Mouse (Mus musculus): Measurements from ENCODE around the gene Col24a1. TPM values are rescaled to one million over a fixed set of nuclear protein-coding genes. Genes with fewer than 3 reads are reported as not detected.

Gene Col24a1
- polyA plus RNA-seq, 1 experiment from 2014 or later, result 3.1 TPM

DNA sequence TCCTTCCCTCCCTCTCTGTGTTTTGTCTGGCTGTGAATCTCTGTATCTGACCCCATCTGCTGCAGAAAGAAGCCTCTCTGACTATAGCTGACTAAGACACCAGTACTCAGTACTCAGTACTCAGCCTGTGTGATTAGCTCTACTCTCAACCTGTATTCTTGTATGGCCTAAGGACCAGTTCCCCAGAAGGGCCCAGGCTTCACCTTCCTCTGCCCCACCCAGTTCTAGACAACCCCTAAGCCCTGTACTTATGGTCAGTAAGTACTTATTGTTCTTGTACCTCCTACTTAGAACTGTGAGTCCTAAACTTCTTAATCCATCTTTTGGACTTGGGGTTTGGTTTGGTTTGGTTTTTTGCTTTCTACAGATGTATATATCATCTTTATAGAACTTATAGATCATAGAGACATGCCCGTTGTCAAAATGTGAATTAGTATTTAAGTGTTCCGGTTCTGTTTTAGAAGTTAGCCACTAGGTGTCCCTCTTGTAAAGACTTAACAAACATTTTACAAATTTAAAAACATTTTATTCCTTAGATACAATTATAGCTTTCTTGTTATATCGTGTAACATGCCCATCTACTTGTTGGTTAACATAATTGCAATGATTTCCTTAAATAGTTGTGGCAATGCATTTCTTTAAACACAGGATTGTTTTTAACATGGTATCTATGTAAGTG is 291.4 kb downstream of the Col24a1 start:
- H3K36me3 ChIP-seq, result peaks cover 32% of the 10 kb centered on the region

DNA sequence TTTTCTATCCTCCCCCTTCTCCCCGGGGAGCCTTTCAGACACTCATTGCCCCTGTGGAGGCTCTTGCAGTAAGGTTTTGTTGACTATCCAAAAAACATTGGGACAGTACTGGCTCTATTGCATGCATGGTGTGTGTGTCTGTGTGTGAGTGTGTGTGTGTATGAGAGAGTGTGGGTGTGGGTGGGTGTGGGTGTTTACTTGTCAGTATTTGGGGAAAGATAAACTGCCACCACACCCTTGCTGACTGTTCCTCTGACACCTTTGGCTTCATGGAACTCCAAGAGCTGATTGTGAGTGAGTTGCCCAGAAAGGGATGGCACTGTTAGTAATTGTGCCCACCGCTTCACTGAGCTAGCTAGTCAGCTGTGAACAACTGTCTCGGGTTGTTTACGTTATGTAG is 298.3 kb downstream of the Col24a1 start:
- Histone ChIP-seq H3K36me3 (peaks cover 27% of the 10 kb centered on the region), H3K9ac (no peak overlapping the region), H3K27ac (no peak overlapping the region), H3K4me2 (replicated peaks) (no peak overlapping the region), H3K27me3 (replicated peaks) (no peaks in the 10 kb centered on the region), H3K4me3 (replicated peaks) (no peak overlapping the region), H3K4me1 (replicated peaks) (no peaks in the 10 kb centered on the region), H3K9me3 (no peaks in the 10 kb centered on the region)
- WGBS, result 93% methylated on average over 4 of the region's 4 CpGs
- peak; percentile 25; the same call in 1 of the 2 replicates for ATAC-seq

More for the DNA sequence above, 291.4 kb downstream of the Col24a1 start:
- no peaks in the 10 kb centered on the region for H3K27me3 ChIP-seq (replicated peaks)
- ATAC-seq, result peak; percentile 28; the same call in 1 of the 2 replicates
- no peaks in the 10 kb centered on the region for H3K4me1 ChIP-seq (replicated peaks)
- no peak overlapping the region for H3K4me2 ChIP-seq (replicated peaks)
- no peak overlapping the region for H3K9ac ChIP-seq
- H3K27ac ChIP-seq, result no peak overlapping the region
- H3K4me3 ChIP-seq (replicated peaks), result no peak overlapping the region
- no peaks in the 10 kb centered on the region for H3K9me3 ChIP-seq
- WGBS, result 50% methylated on average over 3 of the region's 3 CpGs

DNA sequence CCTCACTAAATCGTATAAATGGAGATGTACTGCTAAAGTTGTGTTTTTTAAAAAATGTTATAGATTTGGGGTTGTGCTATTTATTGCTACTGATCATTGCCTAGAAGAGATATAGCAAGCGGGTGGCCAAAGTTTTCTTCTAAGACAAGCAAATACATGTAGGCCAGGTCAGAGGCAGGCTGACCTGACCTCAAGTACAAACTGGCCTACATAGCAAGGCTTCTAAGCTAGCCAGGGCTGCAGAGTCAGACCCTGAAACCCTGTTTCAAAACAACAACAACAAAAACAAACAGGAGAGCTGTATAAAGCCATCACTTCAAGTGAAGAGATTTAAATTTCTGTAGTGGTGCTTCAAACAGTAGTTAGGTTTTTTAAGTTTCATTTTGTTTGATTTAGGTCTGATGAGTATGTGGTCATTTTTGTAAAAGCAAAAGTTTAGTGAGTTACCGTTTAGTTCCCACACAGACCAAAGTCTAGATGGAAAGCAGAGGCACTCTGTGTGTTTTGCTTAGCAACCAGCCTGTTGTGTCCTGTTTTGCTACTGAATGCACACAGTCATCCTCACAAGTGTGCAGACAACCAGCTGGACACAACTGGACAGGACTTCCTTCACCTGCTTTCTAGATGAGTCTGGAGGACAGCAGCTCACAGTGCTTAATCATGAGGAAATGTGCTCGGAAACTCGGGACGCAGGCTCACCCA is 299.7 kb downstream of the Col24a1 start:
- WGBS, result 79% methylated on average over 6 of the region's 6 CpGs
- H3K9ac ChIP-seq, result no peak overlapping the region
- no peak overlapping the region for H3K4me2 ChIP-seq (replicated peaks)
- H3K27ac ChIP-seq, result no peak overlapping the region
- ATAC-seq, result no peak
- no peaks in the 10 kb centered on the region for H3K9me3 ChIP-seq
- H3K36me3 ChIP-seq, result peaks cover 23% of the 10 kb centered on the region
- H3K4me1 ChIP-seq (replicated peaks), result no peaks in the 10 kb centered on the region
- H3K4me3 ChIP-seq (replicated peaks), result no peak overlapping the region
- H3K27me3 ChIP-seq (replicated peaks), result no peaks in the 10 kb centered on the region

DNA sequence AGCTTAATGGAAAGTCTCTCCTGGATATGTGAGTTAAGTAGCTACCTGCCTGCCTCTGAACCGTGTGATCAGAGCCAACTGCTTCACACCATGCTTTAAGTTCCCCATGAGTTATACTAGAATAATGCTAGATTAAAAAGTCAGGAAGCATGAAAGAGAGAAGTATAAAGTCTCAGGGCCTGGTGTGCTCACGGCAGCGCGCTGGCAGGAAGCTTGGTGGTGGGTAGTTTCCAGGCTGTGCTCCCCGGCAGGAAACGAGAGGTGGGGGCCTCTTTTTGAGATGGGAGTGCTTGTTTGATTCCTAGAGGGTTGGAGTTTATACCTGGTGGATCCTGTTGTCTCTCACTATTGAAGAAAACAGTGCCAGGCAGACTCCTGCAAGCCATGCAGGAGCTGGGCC is 303.1 kb downstream of the Col24a1 start:
- Histone ChIP-seq H3K36me3 (peaks cover 21% of the 10 kb centered on the region), H3K4me3 (replicated peaks) (no peak overlapping the region), H3K4me2 (replicated peaks) (no peak overlapping the region), H3K9me3 (no peaks in the 10 kb centered on the region), H3K9ac (no peak overlapping the region), H3K27me3 (replicated peaks) (no peaks in the 10 kb centered on the region), H3K4me1 (replicated peaks) (no peaks in the 10 kb centered on the region), H3K27ac (no peak overlapping the region)
- no peak for ATAC-seq
- 89% methylated on average over 6 of the region's 6 CpGs for WGBS

DNA sequence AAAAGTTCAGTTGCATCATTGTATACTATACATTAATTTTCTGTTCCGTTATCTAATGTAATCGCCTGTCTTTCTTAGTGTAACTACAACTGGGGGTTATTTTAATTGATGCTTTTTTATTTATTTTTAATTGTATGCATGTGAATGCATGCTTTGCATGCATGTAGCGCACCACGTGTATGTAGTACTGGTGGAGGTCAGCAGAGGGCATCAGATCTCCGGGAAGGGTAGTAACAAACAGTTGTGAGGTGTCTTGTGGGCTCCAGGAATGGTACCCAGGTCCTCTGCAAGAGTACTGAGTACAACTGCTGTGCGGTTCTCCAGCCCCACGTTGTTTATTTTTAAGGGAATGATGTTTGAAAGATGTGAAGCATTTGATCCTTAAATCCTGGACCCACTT is 306.8 kb downstream of the Col24a1 start:
- no peaks in the 10 kb centered on the region for H3K27me3 ChIP-seq (replicated peaks)
- ATAC-seq, result no peak
- H3K36me3 ChIP-seq, result peaks cover 14% of the 10 kb centered on the region
- peaks cover 5% of the 10 kb centered on the region; the same call in 1 of the 2 replicates for H3K4me1 ChIP-seq (replicated peaks)
- no peaks in the 10 kb centered on the region for H3K9me3 ChIP-seq
- 87% methylated on average over 7 of the region's 7 CpGs for WGBS
- no peak overlapping the region for H3K4me3 ChIP-seq (replicated peaks)
- H3K4me2 ChIP-seq (replicated peaks), result no peak overlapping the region
- H3K9ac ChIP-seq, result no peak overlapping the region
- H3K27ac ChIP-seq, result no peak overlapping the region

DNA sequence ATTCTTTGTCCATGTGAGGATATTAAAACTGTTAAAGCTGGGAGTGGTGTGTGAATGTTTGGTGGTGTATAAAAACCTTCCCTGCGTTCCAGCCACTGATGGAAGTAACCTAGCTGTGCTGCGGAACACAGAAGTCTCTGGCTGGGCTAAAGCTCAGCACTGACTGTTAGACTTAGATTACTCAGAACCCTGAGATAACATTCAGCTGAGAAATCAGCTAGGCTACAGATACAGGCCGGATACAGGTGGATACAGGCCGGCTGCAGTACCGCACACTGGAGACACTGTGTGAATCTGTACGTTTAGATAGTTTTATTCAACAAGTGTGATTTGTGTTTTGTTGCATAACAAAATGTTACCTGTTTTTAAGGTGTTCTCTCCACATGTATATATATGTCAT is 308.5 kb downstream of the Col24a1 start:
- ATAC-seq, result no peak
- peaks cover 12% of the 10 kb centered on the region for H3K36me3 ChIP-seq
- H3K9me3 ChIP-seq, result no peaks in the 10 kb centered on the region
- peaks cover 5% of the 10 kb centered on the region; the same call in 1 of the 2 replicates for H3K4me1 ChIP-seq (replicated peaks)
- no peak overlapping the region for H3K9ac ChIP-seq
- H3K27me3 ChIP-seq (replicated peaks), result no peaks in the 10 kb centered on the region
- no peak overlapping the region for H3K27ac ChIP-seq
- WGBS, result 64% methylated on average over 6 of the region's 6 CpGs
- no peak overlapping the region for H3K4me3 ChIP-seq (replicated peaks)
- H3K4me2 ChIP-seq (replicated peaks), result no peak overlapping the region

DNA sequence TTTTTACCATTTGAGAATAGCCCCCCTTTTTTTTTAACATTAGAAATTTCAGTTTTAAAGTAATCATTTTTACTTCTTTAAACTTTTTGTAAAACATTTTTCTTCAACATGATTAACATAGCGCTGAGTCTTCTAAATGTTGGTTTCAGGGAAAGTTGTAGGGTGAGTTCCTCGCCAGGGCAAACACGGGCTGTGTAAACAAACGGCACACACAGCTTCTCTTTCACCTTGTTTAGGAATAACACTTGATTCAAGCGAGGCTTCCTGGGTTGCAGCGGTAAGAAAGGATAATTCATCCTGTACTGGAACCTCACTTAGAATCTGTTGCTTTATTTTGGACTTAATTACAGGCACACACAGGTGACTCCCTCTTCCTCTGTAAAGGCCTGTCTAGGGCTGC is 309.1 kb downstream of the Col24a1 start:
- WGBS, result 38% methylated on average over 6 of the region's 6 CpGs
- Histone ChIP-seq H3K36me3 (peaks cover 12% of the 10 kb centered on the region), H3K27me3 (replicated peaks) (no peaks in the 10 kb centered on the region), H3K9me3 (no peaks in the 10 kb centered on the region), H3K4me1 (replicated peaks) (peaks cover 5% of the 10 kb centered on the region; the same call in 1 of the 2 replicates), H3K4me3 (replicated peaks) (no peak overlapping the region), H3K4me2 (replicated peaks) (no peak overlapping the region), H3K9ac (no peak overlapping the region), H3K27ac (no peak overlapping the region)
- ATAC-seq, result no peak

Other genes starting within 250 kb of the Col24a1 start
- gene Clca2, start 193.0 kb upstream of the Col24a1 start, polyA plus RNA-seq (2015; fragmentation: Nextera tagmentation; extraction: Ambion mirVana), result 0.35 and 0.50 TPM in 2 replicates
- gene Odf2l, start 173.9 kb upstream of the Col24a1 start, polyA plus RNA-seq (2015; fragmentation: Nextera tagmentation; extraction: Ambion mirVana), result 14.2 and 18.1 TPM in 2 replicates